Mouse (Mus musculus) ES-E14 (cell line): ENCODE data around the gene Sh3bp4. TPM values are rescaled to one million over a fixed set of nuclear protein-coding genes. Genes with fewer than 3 reads are reported as not detected.

Experiments
- DNase-seq: peaks from one replicate; pipeline ENCODE4 v3.0.0-alpha.2; 2013; ENCODE audit warnings: low read depth, low spot score
- H3K27ac ChIP-seq: 2 replicates; pipeline ENCODE4 v1.5.1; 2012; ENCODE audit warnings: low read depth, mild to moderate bottlenecking, low read length, moderate library complexity, mixed read lengths; ENCODE audit not compliant: poor library complexity, insufficient read depth, severe bottlenecking
- H3K36me3 ChIP-seq: 2 replicates; pipeline ENCODE4 v1.6.1; 2012; ENCODE audit warnings: mild to moderate bottlenecking, low read length, moderate library complexity, mixed read lengths; ENCODE audit not compliant: control insufficient read depth, poor library complexity, insufficient read depth, severe bottlenecking
- H3K4me1 ChIP-seq, 2 experiments: fragments of 150-350 bp in 1 of 2; sonication (generic) in 1 of 2; 2 replicates each; pipeline ENCODE4 v1.6.1; 2012; ENCODE audit warnings: low read length in 2 of 2, mild to moderate bottlenecking in 1 of 2, mixed read lengths in 1 of 2; ENCODE audit not compliant: control insufficient read depth in 2 of 2, insufficient read depth in 2 of 2, poor library complexity in 1 of 2
- H3K4me3 ChIP-seq, 2 experiments: fragments of 150-350 bp in 1 of 2; sonication (generic) in 1 of 2; 2 replicates each; pipeline ENCODE4 v1.5.1; 2012; ENCODE audit warnings: low read length in 2 of 2, low read depth in 1 of 2, mild to moderate bottlenecking in 1 of 2, mixed read lengths in 1 of 2; ENCODE audit not compliant: insufficient read depth in 1 of 2, poor library complexity in 1 of 2, severe bottlenecking in 1 of 2
- H3K9ac ChIP-seq: 2 replicates; pipeline ENCODE4 v1.6.1; 2012; ENCODE audit warnings: low read depth, mild to moderate bottlenecking, low read length, mixed read lengths; ENCODE audit not compliant: poor library complexity, insufficient read depth, severe bottlenecking
- H3K9me3 ChIP-seq: fragments of 150-350 bp; sonication (generic); 2 replicates; pipeline ENCODE4 v1.6.1; 2012; ENCODE audit warnings: low read depth, mild to moderate bottlenecking, low read length; ENCODE audit not compliant: control insufficient read depth, insufficient read depth
- CHD2 ChIP-seq: IDR thresholded peaks from 2 replicates; pipeline ENCODE4 v1.6.1; 2014; ENCODE audit warnings: mild to moderate bottlenecking, low read depth, low read length, inconsistent platforms
- HCFC1 ChIP-seq: IDR thresholded peaks from 2 replicates; pipeline ENCODE4 v1.6.1; 2012; ENCODE audit warnings: low read length, inconsistent platforms, borderline replicate concordance; ENCODE audit not compliant: insufficient read depth
- MAFK ChIP-seq: IDR thresholded peaks from 2 replicates; pipeline ENCODE4 v1.6.1; 2014; ENCODE audit warnings: mild to moderate bottlenecking, low read depth, low read length, inconsistent platforms; ENCODE audit not compliant: insufficient read depth
- ZC3H11A ChIP-seq: IDR thresholded peaks from 2 replicates; pipeline ENCODE4 v1.6.1; 2012; ENCODE audit warnings: low read depth, mild to moderate bottlenecking, inconsistent platforms, low read length, borderline replicate concordance
- ZNF384 ChIP-seq: IDR thresholded peaks from 2 replicates; pipeline ENCODE4 v1.6.1; 2012; ENCODE audit warnings: low read depth, low read length, inconsistent platforms
- in situ Hi-C, 2 experiments: fragments of 600-800 bp; cut with MboI; formaldehyde crosslinking; loops; one replicate each; pipeline ENCODE4 v1.15.1; 2025; ENCODE audit warnings: low sequenced_read_pairs in 2 of 2, inconsistent platforms in 1 of 2; ENCODE audit not compliant: unreplicated experiment in 2 of 2
- total RNA-seq: library from RNA; depleted of rRNA; stranded (reverse); fragments of 300-350 nt; gene quantifications from 2 replicates; pipeline ENCODE4 v1.2.3, GENCODE M21; 2012

Gene Sh3bp4
- total RNA-seq, 1 experiment: 12.0 TPM

DNA sequence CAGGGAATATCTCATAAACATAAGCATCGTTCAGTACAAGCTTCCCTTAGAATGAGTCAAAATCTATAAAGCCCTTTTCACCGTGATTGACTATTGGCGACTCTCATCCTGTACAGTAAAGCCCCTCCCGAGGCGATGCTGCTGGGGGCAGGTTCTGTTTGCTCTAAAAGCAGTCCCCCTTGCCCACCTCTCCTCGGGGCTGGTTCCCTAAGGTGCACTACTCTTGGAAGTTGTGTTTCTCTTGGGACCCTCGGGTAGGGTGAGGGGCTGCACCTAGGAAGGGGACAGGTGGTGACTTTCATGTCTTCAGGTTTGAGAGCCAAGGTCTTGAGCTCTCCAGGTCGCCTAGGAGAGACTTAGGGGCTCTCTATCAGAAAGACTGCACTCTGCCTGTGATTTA, 10.2 kb downstream of the Sh3bp4 start:
- H3K4me1 ChIP-seq: peaks cover 0 to 6% of the 10 kb centered on the region in 2 experiments; a peak in 1 of 4 replicates
- TF ChIP-seq MAFK (no peak), CHD2 (no peak), ZNF384 (no peak), ZC3H11A (no peak), HCFC1 (no peak)
- in situ Hi-C loops: no loop called here

DNA sequence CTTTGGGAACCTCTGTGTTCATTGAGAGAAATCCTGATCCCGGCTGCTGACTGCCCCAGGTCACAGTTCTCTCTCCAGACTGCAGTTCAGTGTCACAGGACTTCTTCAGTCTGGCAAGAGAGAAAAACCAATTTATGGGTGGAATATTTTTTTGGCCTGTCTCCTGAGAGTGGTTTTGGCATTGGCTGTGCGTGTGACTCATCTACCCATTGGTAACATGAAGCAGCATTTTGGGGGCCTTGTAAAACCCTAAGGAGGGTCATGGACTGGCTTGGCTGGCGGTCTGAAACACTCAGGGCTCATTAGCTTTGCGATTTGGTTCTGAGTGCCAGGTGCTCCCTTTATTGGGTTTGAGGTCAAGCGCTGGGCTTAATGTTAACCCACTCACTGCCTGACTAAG, 10.6 kb downstream of the Sh3bp4 start:
- Histone ChIP-seq H3K4me1 (peaks cover 0 to 6% of the 10 kb centered on the region in 2 experiments; a peak in 1 of 4 replicates), H3K9ac (no peak overlapping the region), H3K36me3 (peaks cover 2% of the 10 kb centered on the region; the same call in 1 of the 2 replicates), H3K4me3 (no peak overlapping the region), H3K9me3 (no peaks in the 10 kb centered on the region), H3K27ac (no peak overlapping the region)
- no peak for TF ChIP-seq MAFK
- no peak for TF ChIP-seq ZNF384
- TF ChIP-seq ZC3H11A: no peak
- TF ChIP-seq CHD2: no peak
- no peak for TF ChIP-seq HCFC1
- no peak for DNase-seq
- in situ Hi-C loops: no loop called here

More for the DNA sequence above, 10.2 kb downstream of the Sh3bp4 start:
- no peaks in the 10 kb centered on the region for H3K9me3 ChIP-seq
- H3K9ac ChIP-seq: no peak overlapping the region
- no peak overlapping the region for H3K27ac ChIP-seq
- peaks cover 2% of the 10 kb centered on the region; the same call in 1 of the 2 replicates for H3K36me3 ChIP-seq
- DNase-seq: no peak
- no peak overlapping the region for H3K4me3 ChIP-seq

DNA sequence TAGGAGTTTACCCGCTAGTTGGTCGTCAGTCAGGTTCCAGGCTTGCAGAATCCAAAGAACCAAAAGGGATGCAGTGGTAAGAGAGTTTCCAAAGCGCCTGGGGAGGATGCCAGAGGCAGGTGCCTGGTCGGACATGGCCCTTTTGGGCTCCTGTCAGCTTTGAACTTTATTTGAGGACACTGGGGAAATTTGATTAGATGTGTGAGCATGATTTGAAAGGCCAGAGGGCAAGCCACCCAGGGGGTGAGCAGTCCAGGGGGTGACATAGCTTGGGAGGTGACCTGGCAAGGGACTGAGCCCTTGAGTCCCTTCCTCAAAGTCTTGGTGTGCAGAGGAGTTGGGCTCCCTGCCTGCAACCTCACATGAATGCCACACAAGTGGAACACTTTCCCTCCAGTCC, 11.2 kb downstream of the Sh3bp4 start:
- H3K9me3 ChIP-seq: no peaks in the 10 kb centered on the region
- in situ Hi-C loops: no loop called here
- peaks cover 2% of the 10 kb centered on the region; the same call in 1 of the 2 replicates for H3K36me3 ChIP-seq
- no peak overlapping the region for H3K27ac ChIP-seq
- H3K9ac ChIP-seq: no peak overlapping the region
- no peak overlapping the region for H3K4me3 ChIP-seq
- DNase-seq: no peak
- H3K4me1 ChIP-seq: peaks cover 0 to 6% of the 10 kb centered on the region in 2 experiments; a peak in 1 of 4 replicates
- TF ChIP-seq MAFK: no peak
- TF ChIP-seq ZC3H11A: no peak
- TF ChIP-seq ZNF384: no peak
- TF ChIP-seq HCFC1: no peak
- no peak for TF ChIP-seq CHD2

DNA sequence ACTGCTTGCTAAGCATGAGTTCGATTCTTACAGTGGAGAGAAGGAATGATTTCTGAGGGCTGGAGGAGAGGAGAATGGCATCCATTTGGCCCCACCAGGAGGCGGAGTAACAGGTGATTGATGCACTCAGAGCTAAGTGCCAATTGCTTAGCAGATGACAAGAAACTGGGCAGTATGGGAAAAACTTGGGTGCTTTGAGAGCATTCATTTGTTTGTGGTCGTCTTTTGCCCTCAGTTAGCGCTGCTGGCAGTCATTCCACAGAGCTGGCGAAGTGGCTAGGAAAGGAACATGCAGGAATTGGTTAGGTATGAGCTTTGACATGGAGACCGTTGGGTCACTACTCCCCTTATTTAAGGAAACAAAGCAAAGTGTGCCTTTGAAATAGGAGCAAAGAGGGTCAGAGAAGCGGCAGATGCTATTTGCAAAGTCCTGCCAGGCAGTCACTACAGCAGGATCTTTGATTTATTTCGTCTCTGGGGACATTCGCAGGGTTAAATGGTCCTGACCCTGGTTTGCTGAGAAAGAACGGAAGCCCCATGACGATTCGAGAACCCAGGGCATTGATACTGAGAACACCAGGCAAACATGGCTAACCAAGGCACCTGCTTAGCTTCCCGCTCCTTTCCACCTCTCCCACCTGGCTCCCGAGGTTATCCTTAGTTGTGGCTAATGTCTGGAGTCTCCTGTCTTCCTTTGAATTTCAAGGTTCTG, 12.1 kb downstream of the Sh3bp4 start:
- peaks cover 2% of the 10 kb centered on the region; the same call in 1 of the 2 replicates for H3K36me3 ChIP-seq
- peaks cover 0 to 6% of the 10 kb centered on the region in 2 experiments; a peak in 1 of 4 replicates for H3K4me1 ChIP-seq
- no peak for DNase-seq
- no peak overlapping the region for H3K27ac ChIP-seq
- H3K9me3 ChIP-seq: no peaks in the 10 kb centered on the region
- in situ Hi-C loops: no loop called here
- TF ChIP-seq CHD2 (no peak), MAFK (no peak), ZC3H11A (no peak), ZNF384 (no peak), HCFC1 (no peak)
- H3K4me3 ChIP-seq: no peak overlapping the region
- no peak overlapping the region for H3K9ac ChIP-seq
